Mouse (Mus musculus): ENCODE measurements at regions not wholly inside any gene's neighbourhood (a gene's known extent, or its start where the extent isn't known, plus 50 kb on each side); places are given as distances from the start of the nearest gene placed in this dataset.

GRCm38 (mm10) chr13:25554962-25555361, 284.7 kb upstream of the Nrsn1 start:
- no peaks in the 10 kb centered on the region for H3K36me3 ChIP-seq

GRCm38 (mm10) chr13:25548551-25548950, 278.2 kb upstream of the Nrsn1 start:
- Histone ChIP-seq H3K4me3 (replicated peaks) (no peak overlapping the region), H3K36me3 (no peaks in the 10 kb centered on the region), H3K4me2 (no peak overlapping the region), H3K4me1 (no peaks in the 10 kb centered on the region), H3K9ac (no peak overlapping the region), H3K27ac (no peak overlapping the region), H3K27me3 (replicated peaks) (no peaks in the 10 kb centered on the region), H3K9me3 (no peaks in the 10 kb centered on the region)
- ATAC-seq (ENCODE audit: insufficient read depth, low FRiP score, low read depth) = no peak
- 88% methylated on average over 9 of the region's 9 CpGs for WGBS

More at GRCm38 (mm10) chr13:25554962-25555361, 284.7 kb upstream of the Nrsn1 start:
- no peaks in the 10 kb centered on the region for H3K9me3 ChIP-seq
- no peak overlapping the region for H3K4me3 ChIP-seq (replicated peaks)
- ATAC-seq (ENCODE audit: insufficient read depth, low FRiP score, low read depth) = no peak
- H3K9ac ChIP-seq = no peak overlapping the region
- no peaks in the 10 kb centered on the region for H3K4me1 ChIP-seq
- H3K27me3 ChIP-seq (replicated peaks) = no peaks in the 10 kb centered on the region
- 66% methylated on average over 6 of the region's 6 CpGs for WGBS
- H3K4me2 ChIP-seq = no peak overlapping the region
- H3K27ac ChIP-seq = no peak overlapping the region

- H3K27me3 ChIP-seq (replicated peaks) = no peaks in the 10 kb centered on the region
- no peak overlapping the region for H3K4me3 ChIP-seq (replicated peaks)
- no peaks in the 10 kb centered on the region for H3K4me1 ChIP-seq
- H3K9me3 ChIP-seq = no peaks in the 10 kb centered on the region
- WGBS = 74% methylated on average over 12 of the region's 12 CpGs
- H3K36me3 ChIP-seq = no peaks in the 10 kb centered on the region
- no peak for ATAC-seq (ENCODE audit: insufficient read depth, low FRiP score, low read depth)
- no peak overlapping the region for H3K9ac ChIP-seq
- no peak overlapping the region for H3K27ac ChIP-seq
- H3K4me2 ChIP-seq = no peak overlapping the region
These were observed 277.1 kb upstream of the Nrsn1 start for GRCm38 (mm10) chr13:25547150-25548145.

DNA sequence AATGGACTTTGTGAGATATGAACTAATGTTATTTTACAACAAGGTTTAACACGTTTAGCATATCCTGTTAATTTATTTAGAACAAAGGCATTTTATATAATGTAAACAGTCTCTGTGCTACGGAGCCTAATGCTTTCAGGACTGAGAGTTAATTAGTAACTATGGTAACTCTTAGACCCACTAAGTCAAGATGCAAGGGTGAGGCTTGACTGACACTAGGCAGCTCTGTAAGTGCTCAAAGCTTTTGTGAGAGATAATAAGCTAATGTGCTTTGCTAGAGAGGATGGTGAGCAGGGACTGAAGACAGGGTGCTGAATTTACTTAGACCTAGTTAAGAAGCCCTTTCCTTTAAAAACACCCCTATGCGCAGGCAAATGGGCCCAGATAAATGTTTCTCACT, 253.8 kb upstream of the Nrsn1 start:
- 24% methylated on average over 3 of the region's 3 CpGs for WGBS
- Histone ChIP-seq H3K9ac (no peak overlapping the region), H3K36me3 (no peaks in the 10 kb centered on the region), H3K27ac (no peak overlapping the region), H3K4me3 (replicated peaks) (no peak overlapping the region), H3K4me2 (no peak overlapping the region), H3K27me3 (replicated peaks) (no peaks in the 10 kb centered on the region), H3K9me3 (no peaks in the 10 kb centered on the region), H3K4me1 (no peaks in the 10 kb centered on the region)
- ATAC-seq (ENCODE audit: insufficient read depth, low FRiP score, low read depth) = peak; percentile 65; the same call in 1 of the 2 replicates

GRCm38 (mm10) chr13:25507355-25507754, 237.1 kb upstream of the Nrsn1 start:
- Histone ChIP-seq H3K27ac (no peak overlapping the region), H3K9ac (no peak overlapping the region), H3K27me3 (replicated peaks) (no peaks in the 10 kb centered on the region), H3K4me2 (no peak overlapping the region), H3K4me3 (replicated peaks) (no peak overlapping the region), H3K9me3 (no peaks in the 10 kb centered on the region), H3K4me1 (no peaks in the 10 kb centered on the region), H3K36me3 (no peaks in the 10 kb centered on the region)
- ATAC-seq (ENCODE audit: insufficient read depth, low FRiP score, low read depth) = no peak

DNA sequence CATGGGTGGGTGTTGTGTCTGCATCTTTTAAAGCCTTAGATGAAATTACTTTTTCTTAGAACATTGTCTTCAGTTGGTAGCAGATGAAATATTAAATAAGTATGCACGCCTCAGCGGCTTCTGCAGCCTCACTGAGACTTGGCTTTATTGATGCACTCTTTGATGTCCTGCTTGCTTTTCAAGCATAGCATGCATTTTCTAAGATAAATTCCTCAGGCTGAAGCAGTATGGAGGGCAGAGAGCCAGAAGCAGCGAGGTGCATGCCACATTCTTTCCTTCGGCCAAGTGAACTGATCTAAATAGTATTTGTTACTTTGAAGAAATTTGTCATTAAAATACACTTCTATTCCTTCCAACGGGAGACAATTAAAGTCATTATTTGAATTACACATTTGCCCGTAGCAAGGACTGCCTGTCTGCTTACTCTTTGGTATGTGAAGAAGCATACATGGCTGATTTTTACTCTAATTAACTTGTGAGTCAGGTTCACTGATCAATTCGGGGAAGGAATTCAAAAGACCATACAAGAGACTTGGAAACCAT, 224.3 kb upstream of the Nrsn1 start:
- H3K9ac ChIP-seq = no peak overlapping the region
- no peaks in the 10 kb centered on the region for H3K36me3 ChIP-seq
- no peak overlapping the region for H3K4me3 ChIP-seq (replicated peaks)
- H3K4me2 ChIP-seq = no peak overlapping the region
- no peak for ATAC-seq (ENCODE audit: insufficient read depth, low FRiP score, low read depth)
- H3K27ac ChIP-seq = no peak overlapping the region
- WGBS = 64% methylated on average over 7 of the region's 7 CpGs
- H3K4me1 ChIP-seq = no peaks in the 10 kb centered on the region
- H3K27me3 ChIP-seq (replicated peaks) = no peaks in the 10 kb centered on the region
- no peaks in the 10 kb centered on the region for H3K9me3 ChIP-seq

DNA sequence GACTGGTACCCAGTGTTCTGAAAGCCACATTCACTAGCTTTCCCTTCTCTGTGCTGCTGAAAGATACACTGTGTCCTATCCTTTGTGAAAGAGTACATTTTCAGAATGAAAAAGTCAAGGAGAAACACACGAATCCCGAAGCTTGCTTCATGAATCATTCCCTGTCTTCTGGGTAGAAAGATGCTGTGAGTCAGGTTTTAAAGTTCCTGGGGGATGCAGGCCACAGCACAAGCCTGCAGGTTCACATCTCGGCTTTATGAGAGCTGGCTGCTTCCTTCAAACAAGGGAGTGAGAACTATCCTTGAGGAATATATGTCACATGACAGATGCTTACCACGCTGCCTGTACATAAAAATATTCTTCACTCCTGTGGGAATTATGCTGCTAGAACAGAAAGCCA, 219.7 kb upstream of the Nrsn1 start:
- Histone ChIP-seq H3K4me1 (no peaks in the 10 kb centered on the region), H3K27me3 (replicated peaks) (no peaks in the 10 kb centered on the region), H3K9me3 (no peaks in the 10 kb centered on the region), H3K36me3 (no peaks in the 10 kb centered on the region), H3K27ac (no peak overlapping the region), H3K4me3 (replicated peaks) (no peak overlapping the region), H3K9ac (no peak overlapping the region), H3K4me2 (no peak overlapping the region)
- ATAC-seq (ENCODE audit: insufficient read depth, low FRiP score, low read depth) = no peak
- WGBS = 59% methylated on average over 4 of the region's 4 CpGs

DNA sequence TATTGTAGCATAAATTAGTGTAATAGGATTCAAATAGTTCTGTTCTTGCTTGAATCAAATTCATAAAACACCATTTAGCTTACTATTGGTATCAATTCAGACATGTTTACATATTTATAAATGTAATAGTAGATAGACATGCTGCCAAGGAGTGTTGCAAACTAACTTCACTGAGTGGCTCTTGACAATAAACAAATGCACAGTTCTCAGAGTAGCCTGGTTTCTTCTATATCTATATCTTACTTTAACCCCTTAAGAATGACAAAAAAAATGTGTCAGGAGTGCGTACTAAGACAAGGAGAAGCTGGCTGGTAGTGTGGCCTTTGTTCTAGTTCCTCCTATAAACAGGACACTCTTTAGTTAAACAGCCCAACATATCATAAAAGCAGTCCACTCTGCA, 213.0 kb upstream of the Nrsn1 start:
- H3K9me3 ChIP-seq = no peaks in the 10 kb centered on the region
- no peak overlapping the region for H3K9ac ChIP-seq
- ATAC-seq (ENCODE audit: insufficient read depth, low FRiP score, low read depth) = no peak
- H3K4me1 ChIP-seq = no peaks in the 10 kb centered on the region
- H3K36me3 ChIP-seq = no peaks in the 10 kb centered on the region
- H3K27ac ChIP-seq = no peak overlapping the region
- no peaks in the 10 kb centered on the region for H3K27me3 ChIP-seq (replicated peaks)
- no peak overlapping the region for H3K4me3 ChIP-seq (replicated peaks)
- no peak overlapping the region for H3K4me2 ChIP-seq
- WGBS = 74% methylated on average over 1 of the region's 1 CpGs

DNA sequence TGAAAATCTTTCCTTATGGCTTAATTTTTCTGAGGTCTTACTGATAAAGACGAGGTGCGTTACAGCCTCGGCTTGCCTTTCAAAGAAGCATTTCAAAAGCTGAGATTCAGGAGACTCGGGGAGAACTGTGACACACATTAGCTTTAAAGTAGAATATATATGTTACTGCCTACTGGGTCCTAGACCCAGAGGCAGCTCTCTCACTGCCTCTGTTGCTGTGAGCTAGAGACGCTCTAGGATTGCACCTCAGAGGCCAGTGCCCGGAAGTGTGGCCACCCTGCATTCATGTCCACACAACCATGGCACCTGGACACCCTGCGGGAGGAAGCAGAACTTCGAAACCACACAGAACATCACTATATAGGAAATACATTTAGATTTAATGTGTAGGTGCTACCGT, 181.6 kb upstream of the Nrsn1 start:
- Histone ChIP-seq H3K9ac (no peak overlapping the region), H3K27me3 (replicated peaks) (no peaks in the 10 kb centered on the region), H3K4me3 (replicated peaks) (no peak overlapping the region), H3K9me3 (no peaks in the 10 kb centered on the region), H3K4me2 (no peak overlapping the region), H3K4me1 (no peaks in the 10 kb centered on the region), H3K36me3 (no peaks in the 10 kb centered on the region), H3K27ac (no peak overlapping the region)
- no peak for ATAC-seq (ENCODE audit: insufficient read depth, low FRiP score, low read depth)
- WGBS = 77% methylated on average over 9 of the region's 9 CpGs

- no peaks in the 10 kb centered on the region for H3K27me3 ChIP-seq (replicated peaks)
- 42% methylated on average over 13 of the region's 13 CpGs for WGBS
- ATAC-seq (ENCODE audit: insufficient read depth, low FRiP score, low read depth) = no peak
- H3K4me2 ChIP-seq = no peak overlapping the region
- no peak overlapping the region for H3K9ac ChIP-seq
- no peak overlapping the region for H3K27ac ChIP-seq
- no peaks in the 10 kb centered on the region for H3K4me1 ChIP-seq
- no peaks in the 10 kb centered on the region for H3K36me3 ChIP-seq
- H3K9me3 ChIP-seq = no peaks in the 10 kb centered on the region
- no peak overlapping the region for H3K4me3 ChIP-seq (replicated peaks)
These were observed 181.1 kb upstream of the Nrsn1 start for GRCm38 (mm10) chr13:25451357-25451861.

GRCm38 (mm10) chr13:25429701-25430418, 159.6 kb upstream of the Nrsn1 start:
- no peaks in the 10 kb centered on the region for H3K9me3 ChIP-seq
- no peak overlapping the region for H3K9ac ChIP-seq
- no peaks in the 10 kb centered on the region for H3K27me3 ChIP-seq (replicated peaks)
- no peak overlapping the region for H3K4me2 ChIP-seq
- H3K4me1 ChIP-seq = no peaks in the 10 kb centered on the region
- no peak for ATAC-seq (ENCODE audit: insufficient read depth, low FRiP score, low read depth)
- WGBS = 71% methylated on average over 6 of the region's 6 CpGs
- no peak overlapping the region for H3K4me3 ChIP-seq (replicated peaks)
- H3K36me3 ChIP-seq = no peaks in the 10 kb centered on the region
- no peak overlapping the region for H3K27ac ChIP-seq
